Mouse (Mus musculus) liver, embryonic 11.5 days (tissue): ENCODE results near the gene Cd68. TPM values are rescaled to one million over a fixed set of nuclear protein-coding genes. Genes with fewer than 3 reads are reported as not detected.

Experiments used
- ATAC-seq: fragments of 200-750 bp; cut with Nextera tagmentation; replicated peaks from 2 replicates; pipeline ENCODE4 v1.8.0; 2017; ENCODE audit warnings: moderate number of reproducible peaks, mild to moderate bottlenecking, moderate TSS enrichment, moderate library complexity; ENCODE audit not compliant: low FRiP score
- DNase-seq: peaks from one replicate; pipeline ENCODE4 v3.0.0-alpha.2; 2017; ENCODE audit warnings: low spot score
- H3K27ac ChIP-seq: fragments of 300-500 bp; sonication (generic); 2 replicates; pipeline ENCODE4 v1.5.1; 2014; ENCODE audit warnings: mild to moderate bottlenecking, low read depth, low read length, control low read depth
- H3K27me3 ChIP-seq: fragments of 300-500 bp; sonication (generic); replicated peaks from 2 replicates; pipeline ENCODE4 v1.6.1; 2014; ENCODE audit warnings: low read length, mixed read lengths; ENCODE audit not compliant: control insufficient read depth, insufficient read depth
- H3K36me3 ChIP-seq: fragments of 300-500 bp; sonication (generic); 2 replicates; pipeline ENCODE4 v1.6.1; 2014; ENCODE audit warnings: mild to moderate bottlenecking, low read length, moderate library complexity, mixed read lengths; ENCODE audit not compliant: control insufficient read depth, insufficient read depth
- H3K4me1 ChIP-seq: fragments of 300-500 bp; sonication (generic); replicated peaks from 2 replicates; pipeline ENCODE4 v1.6.1; 2014; ENCODE audit warnings: low read length, mixed read lengths; ENCODE audit not compliant: control insufficient read depth, insufficient read depth
- H3K4me2 ChIP-seq: fragments of 300-500 bp; sonication (generic); 2 replicates; pipeline ENCODE4 v1.6.1; 2014; ENCODE audit warnings: mild to moderate bottlenecking, control low read depth, moderate library complexity
- H3K4me3 ChIP-seq: fragments of 300-500 bp; sonication (generic); 2 replicates; pipeline ENCODE4 v1.5.1; 2014; ENCODE audit warnings: low read depth, low read length, control low read depth
- H3K9ac ChIP-seq: fragments of 300-500 bp; sonication (generic); 2 replicates; pipeline ENCODE4 v1.6.1; 2014; ENCODE audit warnings: low read depth, low read length, control low read depth
- H3K9me3 ChIP-seq: fragments of 300-500 bp; sonication (generic); 2 replicates; pipeline ENCODE4 v1.6.1; 2016; ENCODE audit warnings: low read length, inconsistent platforms, mixed read lengths; ENCODE audit not compliant: control insufficient read depth
- WGBS: fragments of 180-500 bp; shearing (Covaris S2); extraction: QIAGEN DNeasy Blood & Tissue Kit; methylation state at CpG from one replicate; pipeline ENCODE4 v1.1.7; 2014; 5-methylcytosine and 5-hydroxymethylcytosine counted together
- polyA plus RNA-seq: library from polyadenylated mRNA; unstranded; fragments of >200 nt; fragmentation: Nextera tagmentation; extraction: Ambion mirVana; gene quantifications from 2 replicates; pipeline ENCODE4 v1.2.1, GENCODE M21; 2014

Cd68 gene
- polyA plus RNA-seq, 1 experiment from 2014 or later = 21.0 TPM

DNA sequence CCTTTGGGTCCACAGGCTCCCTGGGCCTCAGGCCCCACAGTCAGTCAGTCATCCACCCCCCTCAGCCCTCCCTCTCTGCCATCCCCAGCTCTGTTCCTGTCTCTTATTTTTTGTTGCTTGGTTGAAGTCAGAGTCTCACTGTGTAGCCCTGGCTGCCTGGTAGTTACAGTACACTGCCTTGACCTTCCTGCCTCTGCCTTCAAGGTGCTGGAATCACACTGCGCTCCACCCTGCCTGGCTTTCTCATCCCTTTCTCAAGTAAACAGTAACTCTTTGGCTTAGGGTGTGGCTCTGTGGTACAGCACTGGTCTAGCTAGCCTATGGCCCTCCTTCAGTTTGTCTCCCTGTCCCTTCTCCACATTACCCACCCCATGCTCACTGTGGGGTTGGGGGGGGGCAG lies 23.9 kb upstream of the Cd68 start:
- ATAC-seq (no peak), DNase-seq (no peak)
- H3K9me3 ChIP-seq = no peaks in the 10 kb centered on the region
- no peak overlapping the region for H3K4me3 ChIP-seq
- no peaks in the 10 kb centered on the region for H3K36me3 ChIP-seq
- H3K4me1 ChIP-seq = peaks cover 12% of the 10 kb centered on the region
- H3K9ac ChIP-seq = no peak overlapping the region
- WGBS = 96% methylated on average over 1 of the region's 1 CpGs
- no peak overlapping the region for H3K4me2 ChIP-seq
- H3K27me3 ChIP-seq = no peaks in the 10 kb centered on the region
- H3K27ac ChIP-seq = no peak overlapping the region

DNA sequence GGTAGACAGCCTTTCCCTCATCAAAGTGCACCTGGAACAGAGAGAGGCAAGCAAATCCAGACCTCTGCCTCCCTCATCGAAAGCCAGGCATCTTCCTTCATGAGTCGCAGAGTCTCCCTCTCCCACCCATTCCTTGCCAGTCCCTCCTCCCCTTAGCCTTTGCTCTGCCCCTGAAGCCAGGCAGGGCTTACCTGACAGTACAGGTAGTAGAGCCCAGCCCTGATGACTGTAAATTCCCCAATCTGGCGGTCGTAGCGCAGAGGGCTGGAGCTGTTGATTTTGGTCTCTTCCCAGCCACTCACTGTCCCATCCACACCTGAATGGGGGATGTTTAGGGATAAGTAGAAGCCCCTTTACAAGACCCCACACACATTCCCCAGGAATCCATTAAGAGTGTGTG lies 21.1 kb upstream of the Cd68 start:
- WGBS = 59% methylated on average over 5 of the region's 5 CpGs
- Histone ChIP-seq H3K9ac (peak overlapping the region; percentile 38; the same call in 1 of the 2 replicates), H3K4me1 (peaks cover 15% of the 10 kb centered on the region; the same call in 1 of the 2 replicates), H3K4me2 (no peak overlapping the region), H3K36me3 (no peaks in the 10 kb centered on the region), H3K27ac (no peak overlapping the region), H3K4me3 (no peak overlapping the region), H3K9me3 (no peaks in the 10 kb centered on the region), H3K27me3 (no peaks in the 10 kb centered on the region)
- no peak for DNase-seq
- ATAC-seq = no peak

DNA sequence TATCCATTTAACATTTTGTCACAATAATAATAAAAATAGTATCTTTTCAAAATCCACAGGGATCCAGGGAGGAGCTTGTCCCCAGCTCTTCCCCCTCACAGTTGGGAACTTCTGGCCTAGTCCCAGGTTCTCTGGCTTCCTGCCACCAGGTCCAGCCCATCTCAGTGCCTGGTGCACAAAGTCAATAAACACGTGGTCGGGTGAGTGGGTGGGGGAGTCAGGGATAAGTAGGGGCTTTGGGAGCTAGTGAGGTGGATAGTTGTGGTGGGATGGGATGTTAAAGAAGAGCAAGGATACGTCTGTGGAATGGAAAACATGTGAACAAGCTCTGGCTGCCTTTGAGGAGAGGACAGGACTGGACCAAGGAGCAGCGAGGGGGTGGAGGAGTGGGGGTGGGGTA lies 20.4 kb upstream of the Cd68 start:
- Histone ChIP-seq H3K4me2 (no peak overlapping the region), H3K9ac (peak overlapping the region; percentile 38; the same call in 1 of the 2 replicates), H3K36me3 (no peaks in the 10 kb centered on the region), H3K27ac (no peak overlapping the region), H3K4me1 (peaks cover 16% of the 10 kb centered on the region; the same call in 1 of the 2 replicates), H3K27me3 (no peaks in the 10 kb centered on the region), H3K4me3 (no peak overlapping the region), H3K9me3 (no peaks in the 10 kb centered on the region)
- no peak for ATAC-seq
- DNase-seq = no peak
- 33% methylated on average over 4 of the region's 4 CpGs for WGBS

DNA sequence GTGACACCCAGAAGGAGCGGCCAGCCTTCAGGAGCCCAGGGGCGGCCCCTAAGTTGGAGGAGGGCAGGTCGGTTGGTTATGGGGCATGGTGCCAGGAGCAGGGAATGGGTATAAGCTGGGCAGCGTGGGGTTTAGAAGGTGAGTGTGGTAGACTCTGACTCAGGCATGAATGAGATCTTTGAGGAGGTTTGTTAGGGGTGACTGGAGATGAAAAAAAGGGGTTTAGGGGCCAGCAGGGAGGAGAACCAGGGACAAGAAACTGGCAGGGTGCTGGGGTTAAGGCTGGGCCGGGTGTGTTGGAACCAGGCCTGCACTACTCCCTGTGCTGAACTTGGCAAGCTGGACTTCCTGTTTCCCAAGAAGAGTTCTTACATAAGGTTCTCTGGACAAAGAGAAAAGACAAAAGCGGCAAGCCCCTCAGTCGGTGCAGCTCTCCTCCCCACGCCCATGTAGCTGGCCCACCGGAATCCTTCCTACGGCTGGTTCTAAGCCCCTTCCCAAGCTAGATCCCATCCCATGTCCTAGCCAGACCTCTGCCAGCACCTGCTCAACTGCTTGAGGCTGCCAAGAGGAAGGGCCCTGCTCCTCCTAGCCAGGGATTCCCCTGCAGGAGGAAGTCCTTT lies 19.7 kb upstream of the Cd68 start, which contains the start of gene Tnfsf13:
TSS of gene Tnfsf13 (minus strand) at position 259 of the 623 bp plus-strand sequence.
- Histone ChIP-seq H3K36me3 (no peaks in the 10 kb centered on the region), H3K4me2 (no peak within 1 kb of the TSS), H3K9ac (peak within 1 kb of the TSS; percentile 38; the same call in 1 of the 2 replicates), H3K27ac (no peak within 1 kb of the TSS), H3K4me1 (peaks cover 20% of the 10 kb centered on the region), H3K27me3 (no peaks in the 10 kb centered on the region), H3K4me3 (no peak within 1 kb of the TSS), H3K9me3 (no peaks in the 10 kb centered on the region)
- 79% methylated on average over 10 of the region's 10 CpGs for WGBS
- no peak for DNase-seq
- ATAC-seq = no peak

DNA sequence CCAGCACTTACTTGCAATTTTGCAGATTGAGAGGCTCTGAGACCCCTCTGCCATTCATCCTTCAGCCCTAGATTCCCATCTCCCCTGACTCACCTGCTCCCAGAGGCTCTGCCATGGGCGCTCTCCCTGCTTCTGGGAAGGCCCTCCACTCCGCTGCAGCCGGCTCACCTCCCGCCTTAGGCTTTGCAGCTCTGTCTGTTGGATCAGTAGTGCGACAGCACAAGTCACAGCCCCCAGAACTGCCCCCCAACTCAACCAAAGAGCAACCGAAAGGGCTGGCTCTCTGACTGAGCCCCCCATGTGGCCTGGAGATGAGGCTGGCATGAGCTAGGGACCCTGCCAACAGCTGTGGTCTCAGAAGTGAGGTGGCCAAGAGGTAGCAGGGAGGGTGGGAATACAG lies 19.0 kb upstream of the Cd68 start:
- no peak overlapping the region for H3K4me3 ChIP-seq
- H3K4me1 ChIP-seq = peaks cover 27% of the 10 kb centered on the region
- peaks cover 6% of the 10 kb centered on the region for H3K36me3 ChIP-seq
- H3K9me3 ChIP-seq = no peaks in the 10 kb centered on the region
- H3K9ac ChIP-seq = no peak overlapping the region
- no peak overlapping the region for H3K27ac ChIP-seq
- 89% methylated on average over 6 of the region's 6 CpGs for WGBS
- DNase-seq (no peak), ATAC-seq (no peak)
- H3K27me3 ChIP-seq = no peaks in the 10 kb centered on the region
- H3K4me2 ChIP-seq = no peak overlapping the region

DNA sequence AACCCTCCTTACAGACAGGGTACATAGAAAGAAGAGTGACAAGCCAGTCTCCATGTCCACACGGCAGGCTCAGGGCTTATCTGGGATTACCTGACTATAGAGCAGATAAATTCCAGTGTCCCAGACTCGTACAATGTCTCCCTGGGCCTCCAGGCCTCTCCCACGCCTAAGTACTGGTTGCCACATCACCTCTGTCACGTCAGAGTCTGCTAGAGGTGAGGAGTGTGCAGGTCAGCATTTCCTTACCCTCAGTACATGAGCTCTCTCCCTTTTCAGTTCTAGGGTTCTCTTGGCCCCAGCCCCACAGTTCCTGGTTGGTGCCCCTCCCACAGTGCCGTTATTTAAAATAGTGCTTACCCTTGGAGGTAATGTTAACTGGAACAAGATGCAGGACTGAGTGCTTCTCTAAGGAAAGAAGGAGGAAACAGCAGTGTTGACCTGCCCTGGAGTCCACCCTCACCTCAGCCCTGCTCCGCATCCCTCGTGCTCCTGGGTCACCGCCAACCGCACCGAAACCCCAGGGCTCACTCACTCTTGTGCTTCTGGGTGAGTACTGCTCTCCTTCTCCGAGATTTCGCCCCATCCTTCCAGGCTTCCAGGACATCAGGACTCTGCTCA lies 18.3 kb upstream of the Cd68 start:
- H3K9me3 ChIP-seq = no peaks in the 10 kb centered on the region
- no peaks in the 10 kb centered on the region for H3K27me3 ChIP-seq
- H3K27ac ChIP-seq = no peak overlapping the region
- peaks cover 29% of the 10 kb centered on the region for H3K4me1 ChIP-seq
- no peak overlapping the region for H3K4me2 ChIP-seq
- DNase-seq = no peak
- WGBS = 75% methylated on average over 12 of the region's 12 CpGs
- H3K36me3 ChIP-seq = peaks cover 8% of the 10 kb centered on the region
- no peak overlapping the region for H3K4me3 ChIP-seq
- no peak overlapping the region for H3K9ac ChIP-seq
- ATAC-seq = no peak

DNA sequence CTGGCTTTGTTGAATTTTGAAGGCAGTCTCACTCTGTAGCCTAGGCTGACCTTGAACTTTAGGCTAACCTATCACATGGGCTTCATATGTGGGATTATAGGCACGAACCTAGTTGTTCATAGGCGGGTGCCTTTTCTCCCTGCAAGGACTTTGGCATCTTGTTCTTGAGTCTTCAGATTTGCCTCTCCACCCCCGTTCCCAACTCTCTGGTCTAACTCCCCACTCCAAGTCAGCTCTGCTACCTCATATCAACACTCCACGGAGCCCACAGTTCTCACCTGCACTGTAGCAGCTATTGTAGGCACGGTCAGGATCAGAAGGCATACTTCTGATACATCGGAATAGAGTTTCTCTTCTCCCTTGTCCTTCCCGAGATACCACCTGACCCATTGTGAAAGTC lies 17.6 kb upstream of the Cd68 start:
- Histone ChIP-seq H3K4me1 (peaks cover 29% of the 10 kb centered on the region), H3K27me3 (no peaks in the 10 kb centered on the region), H3K27ac (no peak overlapping the region), H3K4me2 (no peak overlapping the region), H3K9ac (no peak overlapping the region), H3K36me3 (peaks cover 8% of the 10 kb centered on the region), H3K9me3 (no peaks in the 10 kb centered on the region), H3K4me3 (no peak overlapping the region)
- 69% methylated on average over 7 of the region's 7 CpGs for WGBS
- DNase-seq (no peak), ATAC-seq (no peak)

DNA sequence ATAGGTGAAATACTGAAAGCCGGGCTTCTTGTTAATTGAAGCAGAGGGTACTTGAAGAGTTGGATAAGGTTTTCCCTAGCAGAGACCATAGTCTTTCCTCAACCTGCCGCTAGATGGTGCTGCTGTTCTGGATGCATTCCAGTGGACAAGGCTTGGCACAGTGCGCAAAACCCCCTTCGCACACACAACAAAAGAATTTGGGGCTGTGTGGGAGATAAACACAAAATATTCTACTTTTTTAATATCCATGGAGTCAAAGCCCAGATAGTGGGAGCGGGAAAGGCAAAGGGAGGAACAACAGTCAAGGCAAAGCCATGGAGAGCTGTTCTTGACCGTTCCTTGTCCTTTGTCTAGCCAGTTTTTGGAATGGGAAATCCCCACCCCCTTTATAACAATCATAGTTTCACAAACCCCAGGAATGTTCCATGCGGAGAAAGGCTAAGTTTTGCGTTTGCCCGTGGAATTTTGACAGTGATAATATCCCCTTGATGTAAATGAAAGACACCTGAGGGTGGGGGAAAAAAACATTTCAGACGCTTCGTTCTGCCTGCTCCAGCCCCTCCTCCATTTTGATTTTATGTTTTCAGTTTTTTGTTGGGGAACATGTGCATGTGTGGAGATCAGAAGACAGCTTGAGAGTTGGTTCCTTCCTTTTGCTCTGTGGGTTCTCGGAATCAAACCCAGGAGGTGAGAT lies 17.0 kb upstream of the Cd68 start:
- peaks cover 12% of the 10 kb centered on the region for H3K36me3 ChIP-seq
- ATAC-seq (no peak; the same call in 1 of the 2 replicates), DNase-seq (peak; percentile 79)
- peak overlapping the region; percentile 80 for H3K4me3 ChIP-seq
- no peaks in the 10 kb centered on the region for H3K27me3 ChIP-seq
- H3K9me3 ChIP-seq = no peaks in the 10 kb centered on the region
- peak overlapping the region; percentile 88; the same call in 1 of the 2 replicates for H3K27ac ChIP-seq
- H3K9ac ChIP-seq = no peak overlapping the region
- H3K4me2 ChIP-seq = peak overlapping the region; percentile 93
- peaks cover 29% of the 10 kb centered on the region for H3K4me1 ChIP-seq
- 30% methylated on average over 12 of the region's 12 CpGs for WGBS
